Mouse (Mus musculus): ENCODE measurements around the gene Sorcs2.
A peak's percentile ranks its signal among the peaks of the same experiment; 100 is the strongest.
"Not testable (repeated sequence)": the region's sequence is repeated elsewhere in the genome, so short reads cannot be mapped to it uniquely, and the experiment has no call there.

Gene Sorcs2

GRCm38 (mm10) chr5:36391751-36392150 lies 6.2 kb downstream of the Sorcs2 start:
- DNase-seq (ENCODE audit: low spot score in 2 of 2): no peak

GRCm38 (mm10) chr5:36390591-36390927 lies 7.4 kb downstream of the Sorcs2 start:
- DNase-seq (ENCODE audit: low spot score in 2 of 2): not testable (repeated sequence)

- no peak for DNase-seq (ENCODE audit: low spot score in 2 of 2)
Measured at GRCm38 (mm10) chr5:36389731-36390590, 8.0 kb downstream of the Sorcs2 start.

- DNase-seq (ENCODE audit: low spot score in 2 of 2): no peak
Measured at GRCm38 (mm10) chr5:36385062-36385461, 12.9 kb downstream of the Sorcs2 start.

- DNase-seq (ENCODE audit: low spot score in 2 of 2): no peak
Measured at GRCm38 (mm10) chr5:36383431-36383830, 14.5 kb downstream of the Sorcs2 start.

- DNase-seq (ENCODE audit: low spot score in 2 of 2): no peak
Measured at GRCm38 (mm10) chr5:36382721-36383120, 15.2 kb downstream of the Sorcs2 start.

GRCm38 (mm10) chr5:36382134-36382693 lies 15.7 kb downstream of the Sorcs2 start:
- no peak for DNase-seq (ENCODE audit: low spot score in 2 of 2)

- peak; percentile 56 to 59 for DNase-seq (ENCODE audit: low spot score in 2 of 2)
Measured at GRCm38 (mm10) chr5:36379938-36380511, 17.9 kb downstream of the Sorcs2 start.

GRCm38 (mm10) chr5:36378370-36378738 lies 19.6 kb downstream of the Sorcs2 start:
- no peak for DNase-seq (ENCODE audit: low spot score in 2 of 2)

GRCm38 (mm10) chr5:36377456-36378369 lies 20.2 kb downstream of the Sorcs2 start:
- DNase-seq (ENCODE audit: low spot score in 2 of 2): no peak

- no peak for DNase-seq (ENCODE audit: low spot score in 2 of 2)
Measured at GRCm38 (mm10) chr5:36375886-36376285, 22.1 kb downstream of the Sorcs2 start.

- no peak for DNase-seq (ENCODE audit: low spot score in 2 of 2)
Measured at GRCm38 (mm10) chr5:36374221-36375050, 23.5 kb downstream of the Sorcs2 start.

GRCm38 (mm10) chr5:36373246-36373891 lies 24.6 kb downstream of the Sorcs2 start:
- no peak for DNase-seq (ENCODE audit: low spot score in 2 of 2)

- DNase-seq (ENCODE audit: low spot score in 2 of 2): no peak
Measured at GRCm38 (mm10) chr5:36371731-36372130, 26.2 kb downstream of the Sorcs2 start.

GRCm38 (mm10) chr5:36369261-36369684 lies 28.7 kb downstream of the Sorcs2 start:
- no peak for DNase-seq (ENCODE audit: low spot score in 2 of 2)

GRCm38 (mm10) chr5:36368511-36369135 lies 29.3 kb downstream of the Sorcs2 start:
- no peak for DNase-seq (ENCODE audit: low spot score in 2 of 2)

- peak; percentile 48 to 55 for DNase-seq (ENCODE audit: low spot score in 2 of 2)
Measured at GRCm38 (mm10) chr5:36367911-36368310, 30.0 kb downstream of the Sorcs2 start.

GRCm38 (mm10) chr5:36367181-36367610 lies 30.7 kb downstream of the Sorcs2 start:
- peak; percentile 15 to 39 for DNase-seq (ENCODE audit: low spot score in 2 of 2)

- DNase-seq (ENCODE audit: low spot score in 2 of 2): no peak
Measured at GRCm38 (mm10) chr5:36361749-36362148, 36.2 kb downstream of the Sorcs2 start.

- no peak for DNase-seq (ENCODE audit: low spot score in 2 of 2)
Measured at GRCm38 (mm10) chr5:36360343-36360742, 37.6 kb downstream of the Sorcs2 start.

All from right cerebral cortex, adult 2 months (tissue).